Mouse (Mus musculus) heart, embryonic 13.5 days (tissue): ENCODE data around the gene Ttll8. TPM values are rescaled to one million over a fixed set of nuclear protein-coding genes. Genes with fewer than 3 reads are reported as not detected.

Experiments used
- ATAC-seq: fragments of 200-750 bp; cut with Nextera tagmentation; 2 replicates; pipeline ENCODE4 v1.8.0; 2017; ENCODE audit warnings: moderate TSS enrichment; ENCODE audit not compliant: insufficient number of reproducible peaks, low FRiP score, low TSS enrichment; ENCODE audit errors: extremely low read depth
- H3K27ac ChIP-seq: fragments of 300-500 bp; sonication (generic); replicated peaks from 2 replicates; pipeline ENCODE4 v1.5.1; 2015; ENCODE audit warnings: moderate library complexity, mild to moderate bottlenecking, inconsistent platforms
- H3K27me3 ChIP-seq: fragments of 300-500 bp; sonication (generic); replicated peaks from 2 replicates; pipeline ENCODE4 v1.6.1; 2015; ENCODE audit warnings: mild to moderate bottlenecking, inconsistent platforms
- H3K36me3 ChIP-seq: fragments of 300-500 bp; sonication (generic); 2 replicates; pipeline ENCODE4 v1.6.1; 2015; ENCODE audit warnings: mild to moderate bottlenecking, inconsistent platforms
- H3K4me1 ChIP-seq: fragments of 300-500 bp; sonication (generic); 2 replicates; pipeline ENCODE4 v1.6.1; 2015; ENCODE audit warnings: inconsistent platforms
- H3K4me2 ChIP-seq: fragments of 300-500 bp; sonication (generic); 2 replicates; pipeline ENCODE4 v1.6.1; 2015; ENCODE audit warnings: inconsistent platforms, mild to moderate bottlenecking, moderate library complexity
- H3K4me3 ChIP-seq: fragments of 300-500 bp; sonication (generic); 2 replicates; pipeline ENCODE4 v1.5.1; 2015; ENCODE audit warnings: moderate library complexity, mild to moderate bottlenecking, inconsistent platforms
- H3K9ac ChIP-seq: fragments of 300-500 bp; sonication (generic); 2 replicates; pipeline ENCODE4 v1.6.1; 2015; ENCODE audit warnings: inconsistent platforms, mild to moderate bottlenecking, moderate library complexity
- H3K9me3 ChIP-seq: fragments of 300-500 bp; sonication (generic); 2 replicates; pipeline ENCODE4 v1.6.1; 2016; ENCODE audit warnings: inconsistent platforms
- WGBS: fragments of 180-500 bp; shearing (Covaris S2); methylation state at CpG from one replicate; pipeline ENCODE4 v1.1.7; 2015; ENCODE audit warnings: mixed read lengths; 5-methylcytosine and 5-hydroxymethylcytosine counted together
- polyA plus RNA-seq: library from polyadenylated mRNA; unstranded; fragments of >200 nt; fragmentation: Nextera tagmentation; extraction: Ambion mirVana; gene quantifications from 2 replicates; pipeline ENCODE4 v1.2.1, GENCODE M21; 2015

Gene Ttll8
- polyA plus RNA-seq, 1 experiment from 2014 or later = not detected

DNA sequence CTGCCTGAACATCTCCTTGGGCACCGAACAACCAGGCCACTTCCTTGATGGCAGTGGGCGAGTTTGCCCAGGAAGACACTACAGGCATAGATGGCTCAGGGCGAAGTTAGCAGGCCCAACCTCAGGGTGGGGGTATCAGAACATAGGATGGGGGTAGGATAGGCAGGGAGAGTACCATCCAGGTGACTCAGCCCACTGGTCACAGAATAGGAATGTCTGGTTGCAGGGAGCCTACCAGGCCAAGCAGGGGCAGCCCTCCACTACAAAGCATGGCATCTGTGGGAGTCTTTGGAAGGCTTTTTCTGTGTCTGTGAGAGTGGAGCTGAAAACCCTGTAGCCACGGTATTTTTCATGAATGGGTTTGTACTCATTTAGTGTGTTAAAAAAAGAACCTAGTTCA lies 3.3 kb upstream of the Ttll8 start:
- no peak for ATAC-seq
- no peaks in the 10 kb centered on the region for H3K9me3 ChIP-seq
- H3K4me1 ChIP-seq = peaks cover 5% of the 10 kb centered on the region
- H3K4me3 ChIP-seq = no peak overlapping the region
- H3K36me3 ChIP-seq = no peaks in the 10 kb centered on the region
- H3K4me2 ChIP-seq = no peak overlapping the region
- WGBS = 73% methylated on average over 4 of the region's 4 CpGs
- peaks cover 50% of the 10 kb centered on the region for H3K27me3 ChIP-seq
- no peak overlapping the region for H3K27ac ChIP-seq
- H3K9ac ChIP-seq = no peak overlapping the region

DNA sequence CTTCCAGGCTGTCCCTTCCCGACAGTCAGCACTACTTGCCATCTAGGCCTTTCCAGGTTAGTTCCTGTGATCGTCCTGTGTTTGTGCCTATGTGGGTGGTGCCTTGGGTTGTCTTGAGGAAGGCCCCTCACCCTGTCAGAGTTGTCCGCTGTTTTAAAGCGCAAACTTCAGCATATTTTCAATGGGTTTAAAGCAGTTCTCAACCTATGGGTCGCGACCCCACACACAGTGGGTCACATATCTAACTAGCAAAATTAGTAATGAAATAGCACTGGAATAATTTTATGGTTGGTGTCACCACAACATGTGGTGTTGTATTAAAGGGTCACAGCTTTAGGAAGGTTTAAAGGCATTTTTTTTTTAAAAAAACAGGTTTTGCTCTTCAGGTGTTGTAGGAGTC lies 1.1 kb upstream of the Ttll8 start:
- no peaks in the 10 kb centered on the region for H3K9me3 ChIP-seq
- H3K36me3 ChIP-seq = no peaks in the 10 kb centered on the region

DNA sequence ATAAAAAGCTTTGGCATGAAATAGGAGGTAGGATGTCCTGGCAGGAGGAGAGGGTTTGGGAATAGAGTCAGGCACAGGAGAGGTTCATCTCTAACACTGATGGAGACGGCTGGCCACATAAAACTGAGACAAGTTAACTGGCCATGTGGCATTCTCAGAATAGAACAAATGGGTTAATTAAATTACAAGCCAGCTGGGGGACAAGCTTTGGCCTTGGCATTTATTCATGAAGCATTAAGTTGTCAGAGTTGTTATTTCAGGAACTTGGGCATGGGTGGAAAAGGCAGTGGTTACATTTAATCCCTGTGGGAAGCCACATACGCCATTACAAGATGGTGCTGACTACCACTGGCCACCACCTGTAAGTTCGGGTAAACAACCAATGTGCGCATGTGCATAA lies 3.0 kb downstream of the Ttll8 start:
- 80% methylated on average over 4 of the region's 4 CpGs for WGBS
- Histone ChIP-seq H3K4me3 (no peak overlapping the region), H3K27ac (no peak overlapping the region), H3K9me3 (no peaks in the 10 kb centered on the region), H3K27me3 (peaks cover 38% of the 10 kb centered on the region), H3K9ac (no peak overlapping the region), H3K4me2 (no peak overlapping the region), H3K4me1 (peaks cover 5% of the 10 kb centered on the region), H3K36me3 (no peaks in the 10 kb centered on the region)
- ATAC-seq = no peak

More for the DNA sequence above, 1.1 kb upstream of the Ttll8 start:
- no peak overlapping the region for H3K9ac ChIP-seq
- no peak for ATAC-seq
- WGBS = 84% methylated on average over 6 of the region's 6 CpGs
- peaks cover 52% of the 10 kb centered on the region for H3K27me3 ChIP-seq
- no peak overlapping the region for H3K27ac ChIP-seq
- H3K4me2 ChIP-seq = no peak overlapping the region
- no peak overlapping the region for H3K4me3 ChIP-seq
- H3K4me1 ChIP-seq = peaks cover 5% of the 10 kb centered on the region

DNA sequence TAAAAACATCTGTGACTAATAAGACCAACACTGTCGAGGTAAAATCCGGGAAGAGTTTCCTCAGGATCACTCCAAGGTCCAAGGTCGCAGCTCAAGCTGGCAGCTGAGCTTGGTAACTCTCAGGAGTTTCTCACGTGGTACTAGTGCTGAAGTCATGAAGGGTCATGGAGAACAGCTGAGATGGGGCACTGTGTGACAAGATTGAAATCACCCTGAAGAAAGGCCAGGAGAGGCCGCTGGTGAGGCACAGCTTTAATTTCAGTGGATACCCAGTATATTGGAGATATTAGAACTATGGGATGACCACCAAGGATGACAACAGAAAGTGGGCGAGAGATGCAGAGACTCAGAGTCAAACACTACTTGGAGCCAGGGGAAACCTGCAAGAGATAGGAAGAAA lies 7.4 kb downstream of the Ttll8 start:
- WGBS = 50% methylated on average over 6 of the region's 6 CpGs
- Histone ChIP-seq H3K36me3 (no peaks in the 10 kb centered on the region), H3K27me3 (no peaks in the 10 kb centered on the region)

DNA sequence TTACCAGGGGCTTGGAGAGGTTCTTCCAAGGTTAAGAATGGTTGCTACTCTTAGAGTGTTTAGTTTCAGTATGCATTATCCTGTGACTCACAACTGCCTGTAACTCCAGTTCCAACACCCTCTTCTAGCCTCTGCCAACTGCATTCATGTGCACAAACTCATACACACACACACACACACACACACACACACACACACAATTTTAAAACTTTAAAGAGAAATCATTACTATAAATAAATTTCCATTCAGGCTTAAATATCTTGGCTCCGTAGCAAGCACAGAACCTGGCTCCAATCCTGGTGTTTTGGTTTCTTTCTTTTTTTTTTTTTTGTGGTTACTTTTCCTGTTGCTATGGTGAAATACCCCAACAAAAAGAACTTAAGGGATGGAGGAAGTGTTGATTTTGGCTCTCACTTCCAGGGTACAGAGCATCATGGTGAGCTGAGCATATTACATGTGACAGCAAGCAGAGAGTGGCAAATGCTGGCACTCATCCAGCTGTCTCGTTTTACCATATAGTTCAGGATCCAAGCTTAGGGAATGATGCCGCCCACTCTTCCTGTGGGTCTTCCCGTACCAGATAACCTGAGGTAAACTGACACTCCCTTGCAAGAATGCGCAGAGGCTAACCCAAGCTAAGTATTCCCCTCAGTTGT lies 10.2 kb downstream of the Ttll8 start:
- H3K27me3 ChIP-seq = no peaks in the 10 kb centered on the region
- ATAC-seq = no peak
- H3K4me1 ChIP-seq = peaks cover 14% of the 10 kb centered on the region
- H3K36me3 ChIP-seq = no peaks in the 10 kb centered on the region
- H3K9me3 ChIP-seq = no peaks in the 10 kb centered on the region
- H3K27ac ChIP-seq = 0 out of 2 replicates have a peak overlapping the region, but pooled peaks have one; percentile 70
- WGBS = 67% methylated on average over 5 of the region's 5 CpGs
- H3K4me3 ChIP-seq = no peak overlapping the region
- H3K4me2 ChIP-seq = no peak overlapping the region
- no peak overlapping the region for H3K9ac ChIP-seq

More for the DNA sequence above, 7.4 kb downstream of the Ttll8 start:
- Histone ChIP-seq H3K27ac (no peak overlapping the region), H3K4me3 (no peak overlapping the region), H3K9ac (no peak overlapping the region), H3K4me2 (no peak overlapping the region), H3K9me3 (no peaks in the 10 kb centered on the region), H3K4me1 (peaks cover 14% of the 10 kb centered on the region)
- ATAC-seq = no peak

DNA sequence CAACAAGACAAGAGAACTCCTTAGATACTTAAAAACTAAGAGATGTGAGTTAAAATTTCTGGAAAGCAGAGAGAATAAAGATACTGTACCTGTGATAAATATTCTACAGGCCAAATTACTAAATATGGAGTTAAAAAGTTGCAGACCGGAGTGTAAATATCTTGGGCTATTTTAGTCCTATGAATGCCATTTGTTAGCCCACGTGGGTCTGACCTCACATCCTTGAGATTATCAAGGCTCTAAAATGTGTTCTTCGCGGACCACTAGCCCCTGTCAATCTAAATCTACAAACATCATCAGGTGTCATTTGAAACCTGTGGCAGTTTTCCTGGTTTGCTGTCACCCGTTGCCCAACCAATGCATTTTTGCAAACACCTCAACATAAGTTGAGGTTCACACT lies 11.4 kb downstream of the Ttll8 start:
- Histone ChIP-seq H3K27ac (peak overlapping the region; percentile 70), H3K4me2 (no peak overlapping the region), H3K4me1 (peaks cover 14% of the 10 kb centered on the region), H3K27me3 (no peaks in the 10 kb centered on the region), H3K9me3 (no peaks in the 10 kb centered on the region), H3K4me3 (no peak overlapping the region), H3K36me3 (no peaks in the 10 kb centered on the region), H3K9ac (no peak overlapping the region)
- WGBS = 34% methylated on average over 5 of the region's 5 CpGs
- ATAC-seq = no peak

DNA sequence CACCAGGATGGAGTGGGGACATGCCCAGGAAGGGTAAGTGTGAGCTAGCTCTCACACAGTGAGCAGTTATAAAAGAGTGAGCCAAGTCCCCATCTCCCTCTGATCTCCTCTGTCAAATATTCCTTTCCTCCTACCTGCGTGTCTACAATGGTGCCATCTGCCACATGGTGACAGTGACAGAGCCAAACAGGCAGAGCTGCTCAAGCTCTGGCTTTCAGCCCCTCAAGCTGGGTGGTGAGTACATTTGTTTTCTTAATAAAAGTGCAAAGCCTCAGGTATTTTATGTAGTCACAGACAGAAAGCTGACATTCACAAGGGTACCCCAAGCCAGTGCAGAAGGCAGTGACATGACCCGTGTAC lies 16.9 kb downstream of the Ttll8 start:
- Histone ChIP-seq H3K27ac (no peak overlapping the region), H3K4me3 (no peak overlapping the region), H3K9ac (no peak overlapping the region), H3K36me3 (no peaks in the 10 kb centered on the region), H3K9me3 (no peaks in the 10 kb centered on the region), H3K27me3 (no peaks in the 10 kb centered on the region), H3K4me2 (no peak overlapping the region), H3K4me1 (peaks cover 1% of the 10 kb centered on the region; the same call in 1 of the 2 replicates)
- no peak for ATAC-seq
- WGBS = 69% methylated on average over 2 of the region's 2 CpGs

DNA sequence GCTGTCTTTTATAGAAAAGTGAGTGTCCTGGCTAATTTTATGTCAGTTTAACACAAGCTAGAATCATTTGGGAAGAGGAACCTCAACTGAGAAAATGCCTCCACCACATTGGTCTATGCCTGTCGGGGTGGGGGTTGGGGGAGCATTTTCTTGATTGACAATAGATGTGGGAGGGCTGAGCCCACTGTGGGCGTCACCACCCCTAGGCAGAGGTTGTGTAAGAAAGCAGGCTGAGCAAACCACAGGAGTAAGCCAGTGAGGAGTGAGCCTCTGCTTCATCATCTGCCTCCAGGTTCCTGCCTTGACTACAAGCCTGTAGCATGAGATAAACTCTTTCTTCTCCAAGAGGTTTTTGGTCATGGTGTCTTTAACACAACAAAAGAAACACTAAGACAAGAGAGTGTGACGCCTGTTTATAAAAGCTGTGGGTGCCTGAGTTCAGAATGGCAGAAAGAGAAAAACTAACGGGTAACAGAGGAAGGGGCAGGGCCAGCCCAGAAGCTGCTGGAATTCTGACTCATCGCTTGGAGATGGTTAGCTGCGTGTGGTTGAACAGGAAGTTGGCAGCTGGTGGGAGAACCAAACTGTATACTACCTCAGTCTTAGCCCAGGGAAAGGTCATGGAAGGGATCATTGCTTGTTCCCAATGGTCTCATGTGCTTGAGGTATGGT lies 17.5 kb downstream of the Ttll8 start:
- H3K27ac ChIP-seq = no peak overlapping the region
- no peaks in the 10 kb centered on the region for H3K36me3 ChIP-seq
- no peaks in the 10 kb centered on the region for H3K4me1 ChIP-seq
- no peaks in the 10 kb centered on the region for H3K27me3 ChIP-seq
- ATAC-seq = no peak
- H3K4me3 ChIP-seq = no peak overlapping the region
- H3K9ac ChIP-seq = no peak overlapping the region
- H3K9me3 ChIP-seq = no peaks in the 10 kb centered on the region
- H3K4me2 ChIP-seq = no peak overlapping the region
- WGBS = 59% methylated on average over 6 of the region's 6 CpGs

DNA sequence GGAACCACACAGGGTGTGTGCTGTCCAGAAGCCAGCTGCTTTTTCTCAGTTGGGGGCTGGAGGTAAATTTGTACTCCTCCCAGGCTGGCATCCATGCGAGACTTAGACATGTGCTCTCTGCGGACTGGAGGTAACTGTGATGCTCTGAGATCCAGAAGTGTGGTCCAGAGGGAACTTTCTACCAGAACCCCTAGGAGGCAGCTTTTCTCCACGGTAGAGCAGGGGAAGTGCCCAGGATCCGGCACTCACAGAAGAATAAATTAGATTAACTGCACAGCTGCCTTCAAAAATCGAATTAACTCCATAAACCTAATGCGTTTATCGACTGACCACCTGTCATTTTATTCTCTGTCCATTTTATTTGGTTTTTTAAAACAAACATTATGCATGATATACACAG lies 20.1 kb downstream of the Ttll8 start:
- Histone ChIP-seq H3K4me1 (no peaks in the 10 kb centered on the region), H3K36me3 (no peaks in the 10 kb centered on the region), H3K9ac (no peak overlapping the region), H3K27me3 (no peaks in the 10 kb centered on the region), H3K27ac (no peak overlapping the region), H3K9me3 (no peaks in the 10 kb centered on the region), H3K4me2 (no peak overlapping the region), H3K4me3 (no peak overlapping the region)
- ATAC-seq = no peak
- 54% methylated on average over 7 of the region's 7 CpGs for WGBS

DNA sequence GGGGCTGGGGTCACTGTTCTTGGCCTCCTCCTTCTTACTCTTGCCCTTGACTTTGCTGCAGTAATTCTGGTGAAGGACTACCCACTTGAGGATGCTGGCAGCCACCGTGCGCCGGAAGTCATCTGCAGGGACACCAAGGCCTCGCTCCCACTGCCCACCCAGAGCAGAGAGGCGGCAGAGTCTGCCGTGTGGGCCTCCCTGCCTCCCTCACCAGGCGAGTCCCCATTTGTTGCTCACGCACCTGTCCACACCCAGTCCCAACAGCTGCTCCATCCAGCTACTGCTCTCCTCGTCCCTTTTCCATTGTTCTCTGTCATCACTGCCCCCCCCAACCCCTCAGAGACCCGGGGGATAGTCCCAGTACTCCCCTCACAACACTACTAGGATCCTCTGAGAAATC lies 21.6 kb downstream of the Ttll8 start:
- H3K9ac ChIP-seq = no peak overlapping the region
- no peaks in the 10 kb centered on the region for H3K9me3 ChIP-seq
- 80% methylated on average over 10 of the region's 10 CpGs for WGBS
- H3K27ac ChIP-seq = no peak overlapping the region
- no peaks in the 10 kb centered on the region for H3K4me1 ChIP-seq
- ATAC-seq = no peak
- H3K4me2 ChIP-seq = no peak overlapping the region
- H3K36me3 ChIP-seq = no peaks in the 10 kb centered on the region
- no peak overlapping the region for H3K4me3 ChIP-seq
- no peaks in the 10 kb centered on the region for H3K27me3 ChIP-seq

DNA sequence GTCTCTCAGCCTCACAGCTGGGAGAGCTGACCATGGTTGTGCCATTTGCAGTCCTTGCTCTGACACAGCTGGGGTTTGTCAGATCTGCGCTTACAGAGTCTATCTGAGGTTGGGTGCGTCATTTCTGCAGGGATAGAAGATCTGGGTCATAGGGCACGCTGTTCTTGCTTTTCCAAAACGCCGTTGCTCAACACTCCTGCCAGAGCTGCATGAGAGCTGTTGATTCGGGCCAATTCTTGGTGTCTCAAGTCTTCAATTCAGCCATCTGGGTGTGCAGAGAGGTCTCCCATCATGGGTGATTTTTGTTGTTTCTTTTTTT lies 32.3 kb downstream of the Ttll8 start:
- Histone ChIP-seq H3K9ac (no peak overlapping the region), H3K27ac (no peak overlapping the region), H3K9me3 (no peaks in the 10 kb centered on the region), H3K36me3 (no peaks in the 10 kb centered on the region), H3K27me3 (peaks cover 4% of the 10 kb centered on the region; the same call in 1 of the 2 replicates), H3K4me3 (no peak overlapping the region), H3K4me2 (no peak overlapping the region), H3K4me1 (peaks cover 3% of the 10 kb centered on the region; the same call in 1 of the 2 replicates)
- 64% methylated on average over 6 of the region's 6 CpGs for WGBS
- ATAC-seq = no peak
